Mouse (Mus musculus) left cerebral cortex, postnatal 4 days (tissue): Measurements from ENCODE around the gene Itga3. TPM values are rescaled to one million over a fixed set of nuclear protein-coding genes. Genes with fewer than 3 reads are reported as not detected.

Experiments
- DNase-seq: peaks from one replicate; pipeline ENCODE4 v3.0.0-alpha.2; 2022
- intact Hi-C: fragments of 180-260 bp; cut with DNase I; formaldehyde crosslinking; loops from one replicate; pipeline ENCODE4 v1.15.1; 2025
- total RNA-seq, 2 experiments: library from RNA; stranded (reverse); gene quantifications; 2 replicates each; pipeline ENCODE4 v1.2.3; 2021

The Itga3 gene
- total RNA-seq, 2 experiments from 2014 or later = 20.3 to 20.5 TPM

- intact Hi-C loops = no loop called here
Measured at GRCm38 (mm10) chr11:95072804-95073203, 3.8 kb downstream of the Itga3 start.

DNA sequence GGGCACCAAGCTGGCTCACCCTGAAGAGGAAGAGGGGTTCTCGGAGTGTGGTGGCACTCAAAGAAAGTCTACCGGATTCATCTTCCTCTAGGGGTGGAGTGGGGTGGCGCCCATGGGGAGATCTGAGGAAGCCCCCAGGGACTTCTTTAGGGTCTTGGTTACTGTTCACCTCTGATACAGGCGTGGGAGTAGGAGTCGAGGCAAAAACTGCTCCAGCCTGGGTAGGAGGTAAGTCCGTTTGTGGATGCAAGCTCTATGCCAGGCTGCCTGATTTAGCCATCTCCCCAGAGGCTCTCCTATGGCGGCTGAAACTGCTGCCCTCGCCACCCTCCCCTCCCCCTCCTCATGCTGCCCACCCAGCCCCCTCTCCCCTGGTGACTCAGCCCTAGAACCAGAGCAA lies 4.5 kb downstream of the Itga3 start:
- intact Hi-C loops = no loop called here
- DNase-seq = no peak

More at GRCm38 (mm10) chr11:95072804-95073203, 3.8 kb downstream of the Itga3 start:
- DNase-seq = no peak

DNA sequence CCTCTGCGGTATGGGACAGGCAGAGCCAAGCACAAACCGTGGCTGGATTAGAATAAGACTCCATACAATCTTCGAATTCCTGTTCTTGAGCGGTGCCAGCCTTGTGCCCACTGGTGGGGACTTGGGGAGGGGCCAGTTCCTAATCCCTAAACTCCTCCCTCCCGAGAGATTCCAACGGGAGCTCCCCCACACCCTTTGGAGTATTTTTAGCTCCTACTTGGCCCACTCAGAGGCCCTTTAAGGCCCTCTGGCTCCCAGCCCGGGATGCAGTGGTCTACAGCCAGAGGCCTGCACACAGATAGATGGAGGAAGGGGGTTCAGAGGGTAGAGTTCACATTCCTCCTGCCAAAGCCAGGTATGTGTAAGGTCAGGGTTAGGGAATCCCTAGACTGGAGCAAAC lies 5.3 kb downstream of the Itga3 start:
- no peak for DNase-seq
- intact Hi-C loops = no loop called here

- intact Hi-C loops = no loop called here
- no peak for DNase-seq
Measured at GRCm38 (mm10) chr11:95070140-95071107, 6.2 kb downstream of the Itga3 start.

- no peak for DNase-seq
- intact Hi-C loops = no loop called here
Measured at GRCm38 (mm10) chr11:95069226-95069957, 7.2 kb downstream of the Itga3 start.

- DNase-seq = no peak
- intact Hi-C loops = no loop called here
Measured at GRCm38 (mm10) chr11:95056768-95057501, 19.7 kb downstream of the Itga3 start.

DNA sequence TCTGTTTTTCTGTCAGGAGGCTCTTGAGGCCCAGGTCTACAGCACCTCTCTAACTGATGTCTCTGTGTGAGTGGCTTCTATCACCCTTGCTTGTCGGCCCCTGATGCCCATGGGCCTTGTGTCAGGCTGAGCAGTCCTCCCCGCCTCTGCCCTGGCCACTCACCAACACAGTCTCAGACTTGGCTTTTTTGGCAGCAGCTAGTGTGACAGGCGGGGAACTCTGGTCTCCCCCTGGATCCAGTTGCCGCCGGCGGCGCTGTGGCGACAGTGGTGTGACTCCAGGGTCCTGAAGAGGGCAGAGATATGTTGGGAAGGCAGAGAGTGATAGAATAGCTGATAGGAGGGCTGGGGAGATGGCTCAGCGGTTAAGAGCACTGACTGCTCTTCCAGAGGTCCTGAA lies 23.5 kb downstream of the Itga3 start:
- peak; percentile 62 for DNase-seq
- intact Hi-C loops = no loop called here

- DNase-seq = peak; percentile 62
- intact Hi-C loops = loop anchor here (5.0 to 10.0 kb wide), 2 partner anchors 60 to 208 kb away; no protein-coding TSS in a partner anchor
Measured at GRCm38 (mm10) chr11:95046980-95047680, 29.5 kb downstream of the Itga3 start.

DNA sequence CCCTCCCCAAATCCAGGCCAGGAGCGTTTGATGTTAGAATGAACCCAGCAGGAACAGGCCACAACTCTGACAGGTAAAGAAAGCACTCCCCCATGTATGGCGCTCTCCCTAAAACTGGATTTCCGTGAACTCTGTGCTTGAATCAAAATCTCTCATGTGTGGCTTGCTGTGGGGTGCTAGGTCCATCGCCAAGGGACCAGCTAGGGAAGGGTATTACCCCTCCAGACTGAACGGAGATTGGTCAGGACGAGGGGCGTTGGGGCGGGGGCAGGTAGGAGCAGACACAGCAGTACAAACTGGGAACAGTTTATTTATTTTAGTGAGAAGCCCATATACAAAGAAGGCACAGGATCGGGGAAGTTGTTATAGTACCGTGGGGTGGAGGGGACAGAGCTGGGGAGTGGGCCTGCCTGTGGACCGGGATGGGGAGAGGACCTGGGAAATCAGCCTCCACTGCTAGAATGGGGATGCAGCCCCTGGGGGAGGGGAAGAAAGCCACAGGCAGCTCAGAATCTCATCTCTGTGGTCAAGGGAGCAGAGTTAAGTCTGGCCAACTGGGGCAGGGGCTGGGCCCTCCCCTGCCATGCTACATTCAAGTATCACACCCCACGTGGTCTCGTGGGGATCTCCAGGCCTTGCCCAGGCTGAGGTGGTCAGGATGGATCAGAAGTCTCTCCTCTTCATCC lies 32.3 kb downstream of the Itga3 start:
- DNase-seq = no peak
- intact Hi-C loops = loop anchor here (10.0 kb wide), 1 partner anchor 210 kb away; no protein-coding TSS in a partner anchor

GRCm38 (mm10) chr11:95043608-95044007 lies 33.0 kb downstream of the Itga3 start:
- intact Hi-C loops = loop anchor here (10.0 kb wide), 1 partner anchor 211 kb away; no protein-coding TSS in a partner anchor

DNA sequence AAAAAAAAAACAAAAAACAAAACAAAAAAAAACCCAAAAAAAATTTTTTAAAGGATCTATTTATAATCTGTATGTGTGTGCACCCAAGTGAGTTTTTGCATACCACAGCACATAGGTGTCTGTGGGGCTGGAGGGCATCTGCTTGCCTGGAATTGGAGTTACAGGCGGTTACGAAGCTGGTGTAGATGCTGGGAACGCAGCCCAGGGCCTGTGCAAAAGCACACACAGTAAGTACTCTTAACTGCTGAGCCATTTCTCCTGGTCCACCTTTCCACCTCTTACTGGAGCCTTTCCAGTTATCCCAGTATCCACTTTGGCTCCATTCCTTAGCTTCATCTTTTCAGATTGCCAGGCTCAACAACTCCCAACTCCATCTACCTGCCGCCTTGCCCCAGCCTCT lies 33.5 kb downstream of the Itga3 start:
- DNase-seq = no peak
- intact Hi-C loops = loop anchor here (10.0 kb wide), 1 partner anchor 212 kb away; no protein-coding TSS in a partner anchor

More at GRCm38 (mm10) chr11:95043608-95044007, 33.0 kb downstream of the Itga3 start:
- no peak for DNase-seq

DNA sequence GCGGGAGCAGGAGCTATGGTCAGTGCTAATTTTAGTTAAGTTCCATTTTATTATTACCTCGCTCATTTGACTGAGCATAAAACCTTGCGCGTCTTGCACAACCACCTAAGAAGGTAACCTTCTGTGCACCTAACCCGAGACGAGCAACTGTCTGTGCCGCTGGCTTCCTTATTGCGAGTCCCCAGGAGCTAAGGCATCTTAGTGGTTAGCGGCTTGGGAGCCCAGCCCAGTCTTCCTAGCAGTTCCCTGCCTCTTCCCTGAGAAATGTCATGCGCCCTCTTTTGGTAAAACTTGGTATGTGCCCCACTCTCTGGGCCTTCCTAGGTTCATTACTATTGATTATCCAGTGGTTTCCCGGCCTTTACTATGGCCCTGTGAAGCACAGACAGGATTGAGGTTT lies 34.5 kb downstream of the Itga3 start:
- intact Hi-C loops = loop anchor here (10.0 kb wide), 1 partner anchor 213 kb away; no protein-coding TSS in a partner anchor
- peak; percentile 81 for DNase-seq

GRCm38 (mm10) chr11:95041139-95041609 lies 35.4 kb downstream of the Itga3 start, which contains the start of gene Pdk2:
TSS of gene Pdk2 (minus strand) at chr11:95041354.
- intact Hi-C loops = loop anchor here (10.0 kb wide), 1 partner anchor 214 kb away; no protein-coding TSS in a partner anchor
- DNase-seq = peak; percentile 96

- intact Hi-C loops = loop anchor here (10.0 kb wide), 1 partner anchor 214 kb away; no protein-coding TSS in a partner anchor
- DNase-seq = peak; percentile 77
Measured at GRCm38 (mm10) chr11:95040491-95041138, 36.0 kb downstream of the Itga3 start.

DNA sequence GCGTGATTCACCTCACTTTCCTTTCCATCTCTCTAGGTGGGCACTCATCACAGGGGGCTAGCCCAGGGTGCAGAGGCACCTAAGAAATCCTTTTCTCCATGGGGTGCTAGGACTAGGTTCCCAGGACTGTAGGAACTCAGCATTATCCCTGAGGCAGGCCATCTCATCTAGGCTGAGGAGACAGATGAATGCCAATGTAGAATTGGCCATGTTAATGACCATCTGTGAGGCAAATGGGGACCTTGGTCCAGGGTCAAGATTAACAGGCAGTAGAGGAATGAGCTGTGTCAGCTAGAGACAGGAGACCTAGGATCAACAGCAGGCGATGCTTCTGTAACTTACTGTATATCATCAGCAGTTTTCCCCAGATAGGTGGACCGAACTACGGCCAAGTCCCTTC lies 36.8 kb downstream of the Itga3 start:
- intact Hi-C loops = loop anchor here (10.0 kb wide), 1 partner anchor 215 kb away; no protein-coding TSS in a partner anchor
- DNase-seq = no peak

DNA sequence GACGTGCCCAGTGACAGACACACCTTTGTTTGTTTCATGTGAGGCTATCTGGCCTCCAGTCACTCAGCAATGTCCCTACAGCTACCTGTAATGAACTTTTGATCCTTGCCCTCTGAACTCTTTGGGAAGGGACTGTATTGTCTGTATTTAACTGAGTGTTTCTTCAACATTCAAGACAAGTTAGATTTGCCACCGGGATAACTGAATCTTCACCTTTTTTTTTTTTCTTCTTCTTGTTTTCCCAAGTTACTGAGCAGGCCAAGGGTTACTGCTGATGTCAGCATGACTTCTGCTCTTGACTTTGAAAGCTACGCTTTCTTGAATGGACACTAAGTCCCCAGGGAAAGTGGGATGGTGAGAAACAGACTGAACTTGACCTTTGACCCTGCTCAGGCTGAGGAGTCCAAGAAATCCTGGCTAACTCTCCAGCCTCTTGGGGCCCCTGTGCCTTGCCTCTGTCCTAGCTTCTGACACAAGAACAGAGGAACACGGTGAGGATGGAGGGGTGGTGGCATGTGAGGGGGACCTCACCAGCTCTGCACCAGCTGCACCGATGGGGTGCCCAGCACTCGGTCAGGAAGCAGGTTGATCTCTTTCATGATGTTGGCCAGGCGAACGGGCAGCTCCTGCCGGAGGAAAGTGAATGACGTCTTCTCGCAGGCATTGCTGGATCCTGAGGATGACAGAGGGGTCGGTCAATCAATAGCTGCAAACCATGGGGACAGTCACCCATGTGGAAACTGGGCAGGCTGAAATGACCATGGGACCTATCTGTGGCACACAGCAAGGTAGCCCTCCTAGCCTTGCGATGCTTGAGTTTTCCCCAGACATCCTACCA lies 37.6 kb downstream of the Itga3 start:
- no peak for DNase-seq
- intact Hi-C loops = no loop called here

DNA sequence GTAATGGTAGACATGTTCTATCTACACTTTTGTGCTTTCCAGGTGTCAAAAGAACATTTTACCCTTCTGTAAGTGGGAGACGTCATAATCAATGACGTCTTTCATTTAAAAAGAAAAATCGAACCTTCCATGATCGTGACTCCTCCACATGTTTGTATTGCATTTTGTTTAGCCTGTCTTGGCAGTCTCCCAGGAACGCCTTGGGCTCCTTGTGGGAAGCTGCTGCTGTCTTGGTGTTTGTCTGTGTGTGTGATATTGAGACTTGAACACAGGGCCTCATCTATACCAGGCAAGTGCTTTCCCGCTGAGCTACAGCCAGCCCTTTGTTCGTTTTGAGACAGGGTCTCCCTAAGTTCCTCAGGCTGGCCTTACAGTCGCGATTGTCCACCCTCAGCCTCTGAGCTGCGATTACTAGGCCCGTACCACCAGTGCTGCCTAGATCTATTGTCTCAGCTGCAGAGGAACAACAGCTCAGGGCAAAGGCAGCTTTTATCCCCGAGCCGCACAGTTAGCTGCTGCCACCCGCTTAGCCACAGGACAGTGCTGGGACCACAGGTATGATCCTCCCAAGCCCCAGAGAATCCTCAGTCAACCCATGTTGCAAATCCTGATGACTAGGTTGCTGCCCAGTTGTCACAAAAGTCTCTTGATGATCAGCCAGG lies 38.3 kb downstream of the Itga3 start:
- DNase-seq = no peak
- intact Hi-C loops = no loop called here
